Mouse (Mus musculus) testis, adult 2 months (tissue): ENCODE measurements around the gene Stat3.

Experiments
- CTCF ChIP-seq: fragments of 200-500 bp; IDR thresholded peaks from 2 replicates; pipeline ENCODE4 v1.5.1; 2012; ENCODE audit warnings: low read depth, mild to moderate bottlenecking, inconsistent platforms, low read length, moderate library complexity; ENCODE audit not compliant: control insufficient read depth, insufficient read depth, insufficient replicate concordance
- POLR2A ChIP-seq: fragments of 200-500 bp; IDR thresholded peaks from 2 replicates; pipeline ENCODE4 v1.6.1; 2012; ENCODE audit warnings: low read depth, mild to moderate bottlenecking, inconsistent platforms, low read length, moderate library complexity; ENCODE audit not compliant: control insufficient read depth

- TF ChIP-seq CTCF: no peak
- no peak for TF ChIP-seq POLR2A
These were observed 24.3 kb downstream of the Stat3 start for GRCm38 (mm10) chr11:100915063-100915462.
